Mouse (Mus musculus) stomach, postnatal 0 days (tissue): ENCODE measurements around the gene Rbpms2.

Source experiments
- CTCF ChIP-seq: IDR thresholded peaks from 2 replicates; pipeline ENCODE4 v1.5.1; 2016; ENCODE audit warnings: antibody characterized with exemption, low read depth, mild to moderate bottlenecking, moderate library complexity
- EP300 ChIP-seq: optimal IDR thresholded peaks from 2 replicates; pipeline ENCODE3; 2016; ENCODE audit warnings: antibody characterized with exemption

DNA sequence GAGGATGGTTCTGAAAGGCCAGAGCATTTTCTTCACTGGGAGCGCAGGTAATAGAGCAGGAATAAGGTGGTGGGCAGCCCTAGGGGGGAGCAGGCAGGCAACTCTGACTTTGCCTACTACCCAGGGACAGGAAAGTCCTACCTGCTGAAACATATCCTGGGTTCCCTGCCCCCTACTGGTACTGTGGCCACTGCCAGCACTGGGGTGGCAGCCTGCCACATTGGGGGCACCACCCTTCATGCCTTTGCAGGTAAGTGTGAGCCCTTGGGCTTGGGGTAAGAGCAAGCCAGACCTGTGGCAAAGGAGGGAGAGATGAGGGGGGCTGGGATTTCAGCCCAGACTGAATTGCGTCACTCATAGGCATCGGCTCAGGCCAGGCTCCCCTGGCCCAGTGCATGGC lies 40.4 kb upstream of the Rbpms2 start:
- TF ChIP-seq CTCF = peak; percentile 25; the same call in 1 of the 2 replicates
- no peak for TF ChIP-seq EP300
